Mouse (Mus musculus) kidney, postnatal 0 days (tissue): ENCODE measurements around the gene Mospd2. TPM values are rescaled to one million over a fixed set of nuclear protein-coding genes. Genes with fewer than 3 reads are reported as not detected.

Source experiments
- ATAC-seq: fragments of 200-750 bp; cut with Nextera tagmentation; replicated peaks from 2 replicates; pipeline ENCODE4 v1.8.0; 2017; ENCODE audit warnings: low read depth, moderate number of reproducible peaks, moderate TSS enrichment, moderate library complexity; ENCODE audit not compliant: low FRiP score
- DNase-seq: peaks from one replicate; pipeline ENCODE4 v3.0.0-alpha.2; 2016; ENCODE audit warnings: low spot score
- H3K27ac ChIP-seq: fragments of 300-500 bp; sonication (generic); 2 replicates; pipeline ENCODE4 v1.5.1; 2014; ENCODE audit warnings: mild to moderate bottlenecking
- H3K27me3 ChIP-seq: fragments of 300-500 bp; sonication (generic); 2 replicates; pipeline ENCODE4 v1.6.1; 2014; ENCODE audit warnings: low read length, mixed read lengths; ENCODE audit not compliant: insufficient read depth
- H3K36me3 ChIP-seq: fragments of 300-500 bp; sonication (generic); 2 replicates; pipeline ENCODE4 v1.6.1; 2014; ENCODE audit warnings: low read length, mixed read lengths; ENCODE audit not compliant: insufficient read depth
- H3K4me1 ChIP-seq: fragments of 300-500 bp; sonication (generic); replicated peaks from 2 replicates; pipeline ENCODE4 v1.6.1; 2014; ENCODE audit warnings: antibody characterized with exemption, low read length, mixed read lengths; ENCODE audit not compliant: insufficient read depth
- H3K4me2 ChIP-seq: fragments of 300-500 bp; sonication (generic); 2 replicates; pipeline ENCODE4 v1.6.1; 2014; ENCODE audit warnings: mild to moderate bottlenecking, low read length, moderate library complexity, mixed read lengths
- H3K4me3 ChIP-seq: fragments of 300-500 bp; sonication (generic); replicated peaks from 2 replicates; pipeline ENCODE4 v1.5.1; 2014; ENCODE audit warnings: low read depth, low read length
- H3K9ac ChIP-seq: fragments of 300-500 bp; sonication (generic); 2 replicates; pipeline ENCODE4 v1.6.1; 2014; ENCODE audit warnings: low read depth, low read length
- H3K9me3 ChIP-seq: fragments of 300-500 bp; sonication (generic); replicated peaks from 2 replicates; pipeline ENCODE4 v1.6.1; 2016; ENCODE audit warnings: low read length, inconsistent platforms, mixed read lengths
- CTCF ChIP-seq: IDR thresholded peaks from 2 replicates; pipeline ENCODE4 v1.5.1; 2016; ENCODE audit warnings: antibody characterized with exemption, low read depth, mild to moderate bottlenecking, moderate library complexity
- WGBS: fragments of 180-500 bp; shearing (Covaris S2); extraction: QIAGEN DNeasy Blood & Tissue Kit; methylation state at CpG from one replicate; pipeline ENCODE4 v1.1.7; 2014; 5-methylcytosine and 5-hydroxymethylcytosine counted together
- polyA plus RNA-seq: library from polyadenylated mRNA; unstranded; fragments of >200 nt; fragmentation: Nextera tagmentation; extraction: Ambion mirVana; gene quantifications from 2 replicates; pipeline ENCODE4 v1.2.1, GENCODE M21; 2015

The Mospd2 gene
- 26.6 and 27.9 TPM in 2 replicates for polyA plus RNA-seq

DNA sequence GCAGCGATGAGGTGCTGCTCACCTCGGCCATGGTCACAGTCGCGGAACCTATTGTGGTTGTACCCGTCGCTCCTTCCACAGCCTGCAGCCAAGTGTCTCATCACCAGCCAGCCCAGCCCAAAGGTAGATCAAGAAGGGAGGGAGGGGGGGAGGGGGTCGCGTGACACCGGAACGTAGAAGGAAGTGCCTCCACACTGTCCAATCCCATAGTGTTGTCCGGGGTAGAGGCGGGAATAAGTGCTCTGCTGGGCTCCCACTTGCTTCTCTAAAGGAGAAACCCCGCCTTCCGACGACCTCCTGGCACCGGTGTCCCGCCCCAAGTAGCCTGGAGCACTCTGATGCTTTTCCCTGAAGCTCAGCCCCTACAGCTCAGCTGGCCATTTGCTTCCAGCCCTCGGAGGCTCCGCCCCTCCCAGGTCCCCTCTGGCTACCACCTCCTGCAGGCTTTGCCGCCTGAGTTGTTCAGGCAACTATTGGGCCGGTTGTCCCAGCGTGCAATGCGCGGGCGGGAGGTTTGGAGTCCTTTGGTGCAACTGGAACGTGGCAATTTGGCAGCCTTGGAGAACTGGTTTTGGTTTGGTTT lies at the start of gene Mospd2, which contains the start of gene Fancb:
Gene Mospd2, minus strand, starts transcription at position 183 of the 583 bp plus-strand sequence.
Gene Fancb, plus strand, starts transcription at position 400 of the 583 bp plus-strand sequence.
- Histone ChIP-seq H3K9ac (peak within 1 kb of the TSS; percentile 51; the same call in 1 of the 2 replicates), H3K9me3 (no peaks in the 10 kb centered on the region), H3K27ac (peak within 1 kb of the TSS; percentile 54; the same call in 1 of the 2 replicates), H3K4me1 (no peaks in the 10 kb centered on the region), H3K27me3 (no peaks in the 10 kb centered on the region), H3K4me2 (peak within 1 kb of the TSS; percentile 54), H3K36me3 (no peaks in the 10 kb centered on the region), H3K4me3 (peak within 1 kb of the TSS; percentile 56)
- TF ChIP-seq CTCF = peak; percentile 9; the same call in 1 of the 2 replicates
- peak; percentile 100 for ATAC-seq
- peak; percentile 95 for DNase-seq
- 21% methylated on average over 26 of the region's 26 CpGs for WGBS

DNA sequence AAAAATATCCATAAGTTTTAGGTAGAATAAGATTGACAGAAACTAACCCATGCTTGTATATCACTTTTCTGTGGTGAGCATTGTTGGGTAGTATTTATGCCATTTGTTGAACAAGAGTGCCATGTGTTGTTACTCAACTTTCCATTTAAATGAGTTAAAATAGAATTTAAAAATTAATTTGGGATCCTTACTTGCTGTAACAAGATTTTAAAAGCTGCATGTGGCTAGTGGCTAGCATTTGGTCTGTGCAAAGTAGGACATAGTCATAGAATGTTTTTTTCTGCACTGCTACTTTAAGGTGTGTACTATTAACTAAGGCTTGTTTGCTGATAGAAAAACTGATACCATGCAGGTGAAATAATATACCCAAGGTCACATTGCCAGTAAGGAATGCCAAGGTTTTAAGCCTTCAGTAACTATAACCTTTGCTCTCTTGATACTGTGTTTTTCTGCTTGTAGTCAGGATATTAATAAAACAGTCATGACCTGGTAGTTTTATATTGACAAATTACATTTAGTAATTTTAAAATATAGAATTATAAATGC lies 24.7 kb upstream of the Mospd2 start, which contains the start of gene Gm17604:
Gene Gm17604, minus strand, starts transcription at position 51 of the 546 bp plus-strand sequence.
- Histone ChIP-seq H3K27ac (no peak within 1 kb of the TSS), H3K27me3 (no peaks in the 10 kb centered on the region), H3K9ac (no peak within 1 kb of the TSS), H3K36me3 (no peaks in the 10 kb centered on the region), H3K9me3 (no peaks in the 10 kb centered on the region), H3K4me1 (no peaks in the 10 kb centered on the region), H3K4me3 (no peak within 1 kb of the TSS), H3K4me2 (no peak within 1 kb of the TSS)
- no peak for ATAC-seq
- no peak for TF ChIP-seq CTCF
- DNase-seq = no peak

DNA sequence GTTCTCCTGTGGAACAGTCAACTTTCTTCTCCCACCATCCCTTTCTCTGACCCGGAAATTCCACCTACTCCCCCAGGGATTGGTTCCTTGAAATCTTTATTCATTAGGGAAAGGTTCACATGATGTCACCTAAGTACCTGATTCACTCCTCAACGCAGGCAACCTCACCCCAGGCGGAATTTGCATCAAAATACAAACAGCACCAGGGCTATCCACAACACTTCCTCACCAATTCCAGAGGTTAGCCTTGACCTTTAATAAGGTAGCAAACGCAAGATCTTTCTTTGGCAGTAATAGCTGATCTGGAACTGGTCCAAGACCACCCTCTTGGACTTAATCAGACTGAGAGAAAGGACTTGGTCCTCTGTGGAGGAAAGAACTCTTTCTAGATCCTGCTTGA lies 23.0 kb upstream of the Mospd2 start:
- H3K4me1 ChIP-seq = no peaks in the 10 kb centered on the region
- no peaks in the 10 kb centered on the region for H3K27me3 ChIP-seq
- no peak overlapping the region for H3K27ac ChIP-seq
- H3K9me3 ChIP-seq = no peaks in the 10 kb centered on the region
- 27% methylated on average over 4 of the region's 4 CpGs for WGBS
- no peaks in the 10 kb centered on the region for H3K36me3 ChIP-seq
- no peak for TF ChIP-seq CTCF
- no peak overlapping the region for H3K4me2 ChIP-seq
- ATAC-seq = no peak
- H3K4me3 ChIP-seq = no peak overlapping the region
- no peak for DNase-seq
- no peak overlapping the region for H3K9ac ChIP-seq

DNA sequence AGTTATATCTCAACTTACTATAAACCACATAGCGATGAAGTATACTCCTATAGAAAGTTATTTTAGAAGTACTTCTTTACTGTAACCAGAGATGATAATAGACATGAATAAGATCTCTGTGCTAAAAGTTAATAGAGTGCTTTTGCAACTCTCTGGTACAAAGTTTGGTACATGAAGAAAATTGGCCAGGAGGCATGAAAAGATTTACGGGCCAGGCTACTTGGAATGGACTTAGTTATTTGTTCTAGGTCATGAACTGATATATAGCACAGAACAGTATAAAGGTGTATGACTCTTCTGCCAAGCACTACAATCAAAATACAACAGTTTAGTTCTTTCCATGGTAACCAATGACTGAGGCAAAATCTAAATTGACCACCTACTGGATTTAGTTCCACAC lies 1.3 kb downstream of the Mospd2 start:
- H3K36me3 ChIP-seq = no peaks in the 10 kb centered on the region
- no peak for TF ChIP-seq CTCF
- no peak overlapping the region for H3K9ac ChIP-seq
- no peaks in the 10 kb centered on the region for H3K27me3 ChIP-seq
- DNase-seq = no peak
- no peaks in the 10 kb centered on the region for H3K9me3 ChIP-seq
- peak overlapping the region; percentile 54 for H3K4me2 ChIP-seq
- no peak overlapping the region for H3K27ac ChIP-seq
- no peak for ATAC-seq
- H3K4me3 ChIP-seq = no peak overlapping the region
- H3K4me1 ChIP-seq = no peaks in the 10 kb centered on the region
- WGBS = 93% methylated on average over 2 of the region's 2 CpGs

DNA sequence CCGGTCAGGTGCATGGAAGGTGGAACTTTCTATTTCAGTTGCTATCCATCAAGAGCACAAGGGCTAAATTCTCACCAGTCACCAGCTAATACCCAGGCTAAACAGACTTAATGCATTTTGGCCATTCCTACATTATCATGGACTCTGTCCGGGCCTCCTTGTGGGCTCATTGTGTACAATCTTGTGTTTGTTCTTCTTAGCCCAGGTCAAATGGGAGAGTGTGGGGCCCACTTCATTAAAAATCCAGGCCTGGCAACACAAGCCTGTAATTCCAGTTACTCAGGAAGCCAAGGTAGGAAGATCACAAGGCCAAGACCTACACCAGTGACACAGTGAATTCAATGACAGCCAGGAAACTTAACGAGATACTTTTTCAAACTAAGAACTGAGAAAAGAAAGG lies 9.0 kb downstream of the Mospd2 start:
- 80% methylated on average over 3 of the region's 3 CpGs for WGBS
- no peak for TF ChIP-seq CTCF
- Histone ChIP-seq H3K9me3 (no peaks in the 10 kb centered on the region), H3K27ac (no peak overlapping the region), H3K27me3 (no peaks in the 10 kb centered on the region), H3K36me3 (no peaks in the 10 kb centered on the region), H3K4me2 (no peak overlapping the region), H3K4me3 (no peak overlapping the region), H3K4me1 (no peaks in the 10 kb centered on the region), H3K9ac (no peak overlapping the region)
- ATAC-seq (no peak), DNase-seq (no peak)

DNA sequence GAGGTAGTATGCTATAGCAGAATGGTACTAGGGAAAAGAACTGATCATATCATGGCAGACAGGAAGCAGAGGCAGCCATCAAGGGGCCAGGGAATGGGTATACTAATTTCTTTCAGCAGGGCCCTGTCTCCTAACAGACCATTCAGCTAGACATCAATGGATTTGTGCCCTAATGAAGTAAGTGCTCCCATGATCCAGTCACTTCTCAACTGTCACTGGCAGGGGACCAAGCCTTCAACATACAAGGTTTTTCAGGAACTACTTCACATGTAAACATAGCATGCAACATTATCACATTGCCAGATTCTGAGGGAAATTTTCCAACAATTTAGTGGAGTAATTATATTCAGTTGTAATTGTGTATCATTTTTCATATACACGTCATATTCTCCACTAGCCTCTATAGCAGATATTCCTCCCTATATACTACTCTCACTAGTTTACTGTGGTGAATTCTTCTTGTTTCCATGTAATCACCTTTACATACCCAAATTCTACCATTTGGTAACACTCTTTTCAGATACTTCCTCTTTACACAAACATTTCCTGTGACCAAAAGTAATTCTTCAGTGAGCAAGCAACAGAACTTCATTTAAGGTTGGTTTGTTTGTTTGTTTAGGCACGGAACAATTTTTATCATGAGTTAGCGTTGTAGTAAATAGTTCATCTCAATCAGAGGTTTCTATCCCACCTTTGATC lies 14.3 kb downstream of the Mospd2 start:
- no peak for ATAC-seq
- Histone ChIP-seq H3K27me3 (no peaks in the 10 kb centered on the region), H3K36me3 (no peaks in the 10 kb centered on the region), H3K4me3 (no peak overlapping the region), H3K9me3 (no peaks in the 10 kb centered on the region), H3K27ac (no peak overlapping the region), H3K4me2 (no peak overlapping the region), H3K9ac (no peak overlapping the region), H3K4me1 (no peaks in the 10 kb centered on the region)
- 86% methylated on average over 3 of the region's 3 CpGs for WGBS
- no peak for TF ChIP-seq CTCF
- DNase-seq = no peak
